Mouse (Mus musculus) lung, postnatal 25 days (tissue): Measurements from ENCODE around the gene Dusp22.
A peak's percentile ranks its signal among the peaks of the same experiment; 100 is the strongest.

Experiments used
- DNase-seq: peaks from one replicate; pipeline ENCODE4 v3.0.0; 2022; ENCODE audit warnings: low spot score

Dusp22 gene

GRCm38 (mm10) chr13:30673878-30674277 is 14.1 kb downstream of the Dusp22 start:
- no peak for DNase-seq

- DNase-seq = no peak
These were observed 19.0 kb downstream of the Dusp22 start for GRCm38 (mm10) chr13:30678822-30679221.

- no peak for DNase-seq
These were observed 22.1 kb downstream of the Dusp22 start for GRCm38 (mm10) chr13:30681866-30682265.

GRCm38 (mm10) chr13:30682328-30682727 is 22.5 kb downstream of the Dusp22 start:
- DNase-seq = no peak

- DNase-seq = no peak
These were observed 24.9 kb downstream of the Dusp22 start for GRCm38 (mm10) chr13:30684614-30685122.

GRCm38 (mm10) chr13:30685957-30686356 is 26.2 kb downstream of the Dusp22 start:
- no peak for DNase-seq

GRCm38 (mm10) chr13:30688035-30688616 is 28.3 kb downstream of the Dusp22 start:
- no peak for DNase-seq

GRCm38 (mm10) chr13:30689475-30689874 is 29.7 kb downstream of the Dusp22 start:
- no peak for DNase-seq

- no peak for DNase-seq
These were observed 31.9 kb downstream of the Dusp22 start for GRCm38 (mm10) chr13:30691441-30692292.

GRCm38 (mm10) chr13:30692644-30693385 is 33.0 kb downstream of the Dusp22 start:
- no peak for DNase-seq

- DNase-seq = no peak
These were observed 35.4 kb downstream of the Dusp22 start for GRCm38 (mm10) chr13:30695232-30695631.

- no peak for DNase-seq
These were observed 36.1 kb downstream of the Dusp22 start for GRCm38 (mm10) chr13:30695890-30696289.

- DNase-seq = peak; percentile 23
These were observed 38.1 kb downstream of the Dusp22 start for GRCm38 (mm10) chr13:30697880-30698279.

- no peak for DNase-seq
These were observed 42.9 kb downstream of the Dusp22 start for GRCm38 (mm10) chr13:30702695-30703094.

GRCm38 (mm10) chr13:30704246-30705095 is 44.7 kb downstream of the Dusp22 start:
- no peak for DNase-seq

GRCm38 (mm10) chr13:30711066-30711465 is 51.3 kb downstream of the Dusp22 start:
- DNase-seq = no peak

- DNase-seq = no peak
These were observed 51.9 kb downstream of the Dusp22 start for GRCm38 (mm10) chr13:30711711-30712110.

- no peak for DNase-seq
These were observed 52.5 kb downstream of the Dusp22 start for GRCm38 (mm10) chr13:30712280-30712679.

- no peak for DNase-seq
These were observed 53.8 kb downstream of the Dusp22 start for GRCm38 (mm10) chr13:30713621-30714020.

GRCm38 (mm10) chr13:30714552-30714951 is 54.8 kb downstream of the Dusp22 start:
- no peak for DNase-seq

GRCm38 (mm10) chr13:30715060-30715459 is 55.3 kb downstream of the Dusp22 start:
- no peak for DNase-seq

- no peak for DNase-seq
These were observed 55.8 kb downstream of the Dusp22 start for GRCm38 (mm10) chr13:30715573-30715972.
